In the genomic region with DNA sequence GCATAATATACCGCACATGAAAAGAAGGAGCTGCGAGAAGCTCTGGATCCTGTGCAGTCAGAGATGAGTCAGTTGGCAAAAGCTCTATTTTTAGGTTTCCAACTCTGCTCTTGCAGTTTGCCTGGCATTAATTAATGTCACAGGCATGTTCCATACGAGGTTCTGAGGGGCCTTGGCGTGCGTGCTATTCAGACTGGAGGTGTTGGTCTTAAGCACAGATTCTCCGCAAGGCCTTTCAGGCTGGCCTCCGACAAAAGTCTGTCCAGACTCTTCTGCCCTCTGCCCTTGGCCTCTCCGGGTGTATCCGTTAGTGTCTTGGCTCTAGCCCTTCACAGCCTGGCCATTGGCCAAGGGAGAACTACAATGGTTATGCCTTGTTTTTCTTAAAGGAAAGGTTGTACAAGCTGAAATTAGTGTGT, we compare ENCODE assay signal across 8 mouse cellular contexts. TPM values are rescaled to one million over a fixed set of nuclear protein-coding genes. Genes with fewer than 3 reads are reported as not detected.
DNase-seq lines count a peak whose midpoint lies in the region; ATAC-seq lines count a peak whose summit lies in the region.

No protein-coding gene starts in this region.

- H3K4me1 ChIP-seq in forebrain, embryonic 16.5 days (replicated peaks; ENCODE audit: control insufficient read depth, insufficient read depth, low read length), result 0 out of 2 replicates have a peak, but pooled peaks cover 2% of the 10 kb centered on the region
- no peaks in the 10 kb centered on the region for H3K4me1 ChIP-seq in forebrain, embryonic 13.5 days
- peaks cover 21% of the 10 kb centered on the region for H3K4me1 ChIP-seq in heart, embryonic 15.5 days (replicated peaks)
- H3K4me1 ChIP-seq in stomach, embryonic 14.5 days (ENCODE audit: control insufficient read depth, insufficient read depth, low read length), result no peaks in the 10 kb centered on the region
- no peaks in the 10 kb centered on the region for H3K4me1 ChIP-seq in midbrain, embryonic 11.5 days (ENCODE audit: control insufficient read depth, insufficient read depth, low read length)

- H3K9ac ChIP-seq in forebrain, embryonic 16.5 days (replicated peaks; ENCODE audit: low read depth, low read length), result no peak overlapping the region
- H3K9ac ChIP-seq in forebrain, embryonic 13.5 days, result no peak overlapping the region
- no peak overlapping the region for H3K9ac ChIP-seq in heart, embryonic 15.5 days
- H3K9ac ChIP-seq in stomach, embryonic 14.5 days (replicated peaks; ENCODE audit: low read depth, low read length), result no peak overlapping the region
- H3K9ac ChIP-seq in midbrain, embryonic 11.5 days (ENCODE audit: low read length), result no peak overlapping the region

- peak; percentile 66 for ATAC-seq in forebrain, embryonic 16.5 days
- ATAC-seq in forebrain, embryonic 13.5 days, result no peak
- peak; percentile 34 for ATAC-seq in heart, embryonic 15.5 days (replicated peaks; ENCODE audit: insufficient number of reproducible peaks, insufficient read depth, low FRiP score, low read depth)
- ATAC-seq in stomach, embryonic 14.5 days (ENCODE audit: insufficient number of reproducible peaks, insufficient read depth, low FRiP score, low read depth), result 0 out of 2 replicates have a peak, but pooled peaks have one; percentile 30
- no peak for ATAC-seq in midbrain, embryonic 11.5 days (ENCODE audit: low FRiP score)

- 71% methylated on average over 9 of the region's 9 CpGs for WGBS in forebrain, embryonic 16.5 days
- WGBS in forebrain, embryonic 13.5 days, result 89% methylated on average over 9 of the region's 9 CpGs
- WGBS in heart, embryonic 15.5 days, result 41% methylated on average over 9 of the region's 9 CpGs
- 65% methylated on average over 9 of the region's 9 CpGs for WGBS in stomach, embryonic 14.5 days
- WGBS in midbrain, embryonic 11.5 days, result 82% methylated on average over 9 of the region's 9 CpGs

- no peak overlapping the region for H3K4me2 ChIP-seq in forebrain, embryonic 16.5 days (ENCODE audit: low read length)
- no peak overlapping the region for H3K4me2 ChIP-seq in forebrain, embryonic 13.5 days
- H3K4me2 ChIP-seq in heart, embryonic 15.5 days, result no peak overlapping the region
- no peak overlapping the region for H3K4me2 ChIP-seq in stomach, embryonic 14.5 days (replicated peaks; ENCODE audit: low read depth, low read length)
- no peak overlapping the region for H3K4me2 ChIP-seq in midbrain, embryonic 11.5 days

- no peaks in the 10 kb centered on the region for H3K27me3 ChIP-seq in forebrain, embryonic 16.5 days (replicated peaks; ENCODE audit: control insufficient read depth, insufficient read depth, low read length)
- H3K27me3 ChIP-seq in forebrain, embryonic 13.5 days, result no peaks in the 10 kb centered on the region
- no peaks in the 10 kb centered on the region for H3K27me3 ChIP-seq in heart, embryonic 15.5 days
- no peaks in the 10 kb centered on the region for H3K27me3 ChIP-seq in stomach, embryonic 14.5 days (ENCODE audit: control insufficient read depth, insufficient read depth, low read length)
- H3K27me3 ChIP-seq in midbrain, embryonic 11.5 days (ENCODE audit: control insufficient read depth, insufficient read depth, low read length), result no peaks in the 10 kb centered on the region

- no peaks in the 10 kb centered on the region for H3K9me3 ChIP-seq in forebrain, embryonic 16.5 days (ENCODE audit: control insufficient read depth, low read length)
- no peaks in the 10 kb centered on the region for H3K9me3 ChIP-seq in forebrain, embryonic 13.5 days (replicated peaks)
- H3K9me3 ChIP-seq in heart, embryonic 15.5 days (replicated peaks), result no peaks in the 10 kb centered on the region
- H3K9me3 ChIP-seq in stomach, embryonic 14.5 days (ENCODE audit: control insufficient read depth, low read depth, low read length), result no peaks in the 10 kb centered on the region
- H3K9me3 ChIP-seq in midbrain, embryonic 11.5 days (ENCODE audit: control insufficient read depth, low read length), result no peaks in the 10 kb centered on the region

- DNase-seq in adrenal gland, postnatal 25 days, result peak; percentile 69
- peak; percentile 30 for DNase-seq in layer of hippocampus, adult 9-10 months (ENCODE audit: low spot score)
- DNase-seq in midbrain, embryonic 11.5 days (ENCODE audit: low spot score, missing footprints), result no peak
- DNase-seq in embryo, embryonic 11 days, result no peak

- no peak overlapping the region for H3K4me3 ChIP-seq in forebrain, embryonic 16.5 days (replicated peaks; ENCODE audit: low read length)
- H3K4me3 ChIP-seq in forebrain, embryonic 13.5 days, result no peak overlapping the region
- H3K4me3 ChIP-seq in heart, embryonic 15.5 days, result no peak overlapping the region
- H3K4me3 ChIP-seq in stomach, embryonic 14.5 days (ENCODE audit: low read depth, low read length), result no peak overlapping the region
- H3K4me3 ChIP-seq in midbrain, embryonic 11.5 days (ENCODE audit: low read depth, low read length), result no peak overlapping the region

- H3K36me3 ChIP-seq in forebrain, embryonic 16.5 days (ENCODE audit: control insufficient read depth, insufficient read depth), result no peaks in the 10 kb centered on the region
- H3K36me3 ChIP-seq in forebrain, embryonic 13.5 days (ENCODE audit: poor library complexity, severe bottlenecking), result no peaks in the 10 kb centered on the region
- no peaks in the 10 kb centered on the region for H3K36me3 ChIP-seq in heart, embryonic 15.5 days
- H3K36me3 ChIP-seq in stomach, embryonic 14.5 days (ENCODE audit: control insufficient read depth, insufficient read depth, low read length), result no peaks in the 10 kb centered on the region
- no peaks in the 10 kb centered on the region for H3K36me3 ChIP-seq in midbrain, embryonic 11.5 days (ENCODE audit: control insufficient read depth, insufficient read depth, low read length)

- no peak overlapping the region for H3K27ac ChIP-seq in forebrain, embryonic 16.5 days (ENCODE audit: low read length)
- no peak overlapping the region for H3K27ac ChIP-seq in forebrain, embryonic 13.5 days
- H3K27ac ChIP-seq in heart, embryonic 15.5 days, result peak overlapping the region; percentile 68
- H3K27ac ChIP-seq in stomach, embryonic 14.5 days (ENCODE audit: low read length), result no peak overlapping the region
- H3K27ac ChIP-seq in midbrain, embryonic 11.5 days (ENCODE audit: low read depth, low read length), result no peak overlapping the region

RNA-seq across cellular contexts. Expression of a gene that starts 43.5 kb away (rescaled TPM):
- not detected in 2 replicates for polyA plus RNA-seq in forebrain, embryonic 16.5 days (2015; fragmentation: Nextera tagmentation; extraction: Ambion mirVana)
- not detected in 2 replicates for polyA plus RNA-seq in forebrain, embryonic 13.5 days (2015; fragmentation: Nextera tagmentation; extraction: Ambion mirVana)
- 0.06 and 0.14 TPM in 2 replicates for total RNA-seq in adrenal gland, postnatal 25 days (2021)
- polyA plus RNA-seq in heart, embryonic 15.5 days (2015; fragmentation: Nextera tagmentation; extraction: Ambion mirVana), result 0.01 TPM in 1 of 2 replicates, not detected in the other
- 0.03 and 0.04 TPM in 2 replicates for polyA plus RNA-seq in stomach, embryonic 14.5 days (2014; fragmentation: Nextera tagmentation; extraction: Ambion mirVana)
- polyA plus RNA-seq in midbrain, embryonic 11.5 days (2014; fragmentation: Nextera tagmentation; extraction: Ambion mirVana), result 0.01 TPM in 1 of 2 replicates, not detected in the other

Comparison
In these comparisons a context has a peak if more than half of its experiments do, and no peak if none do; other contexts are left out.
1. ATAC-seq: peak in forebrain, embryonic 16.5 days (single experiment), heart, embryonic 15.5 days (single experiment) and stomach, embryonic 14.5 days (single experiment); none in forebrain, embryonic 13.5 days (single experiment) and midbrain, embryonic 11.5 days (single experiment).
2. DNase-seq: peak in adrenal gland, postnatal 25 days (single experiment) and layer of hippocampus, adult 9-10 months (single experiment); none in midbrain, embryonic 11.5 days (single experiment) and embryo, embryonic 11 days (single experiment).